Mouse (Mus musculus) heart, adult 11 months (tissue): ENCODE results near the gene Klra17.
"Not testable (repeated sequence)": the region's sequence is repeated elsewhere in the genome, so short reads cannot be mapped to it uniquely, and the experiment has no call there.

Source experiments
- DNase-seq: peaks from one replicate; pipeline ENCODE4 v3.0.0; 2022

Gene Klra17

DNA sequence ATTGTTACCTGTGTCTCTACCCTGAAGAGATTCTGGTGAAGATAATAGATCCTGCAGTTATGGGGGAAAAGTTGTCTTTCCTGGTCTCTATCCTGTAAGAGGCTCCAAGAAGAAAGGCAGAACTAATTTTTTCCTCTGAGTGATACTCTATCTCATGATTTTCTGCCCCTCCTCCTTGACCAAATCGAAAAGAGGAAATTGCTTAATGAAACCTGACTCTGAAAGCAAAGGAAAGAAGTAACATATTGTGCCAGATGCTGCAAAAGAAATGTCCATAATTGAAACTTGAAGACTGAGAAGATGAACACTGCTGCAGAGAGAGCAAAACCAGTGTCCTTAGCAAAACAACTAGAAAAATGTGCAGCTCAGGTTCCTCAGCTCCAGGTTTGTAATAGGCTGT, at the start of gene Klra17:
TSS of gene Klra17 (minus strand) at position 124 of the 400 bp plus-strand sequence.
- no peak for DNase-seq

DNA sequence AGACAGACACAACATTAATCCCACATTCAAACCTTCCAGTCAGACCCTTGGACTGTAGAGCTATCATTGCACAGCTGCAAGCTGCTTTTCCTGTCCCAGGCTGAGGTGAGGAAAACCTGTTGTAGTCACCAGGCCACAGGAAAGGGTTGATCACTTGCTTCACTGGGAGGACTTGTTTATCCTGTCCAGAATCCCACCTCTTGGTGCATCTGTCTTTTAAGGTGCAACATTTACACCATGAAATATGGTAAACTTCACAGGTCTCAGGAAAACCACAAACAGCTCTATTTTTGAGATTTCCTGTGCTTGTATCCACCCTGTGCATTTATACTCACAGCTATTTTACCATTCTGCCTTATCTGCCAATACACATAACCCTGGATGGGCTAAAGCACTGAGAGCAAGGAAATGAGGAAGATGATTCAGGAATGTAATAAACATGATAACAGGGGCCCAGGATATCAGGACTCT, 41.0 kb upstream of the Klra17 start, which contains the start of gene Klra5:
TSS of gene Klra5 (minus strand) at position 175 of the 471 bp plus-strand sequence.
- DNase-seq, result not testable (repeated sequence)

DNA sequence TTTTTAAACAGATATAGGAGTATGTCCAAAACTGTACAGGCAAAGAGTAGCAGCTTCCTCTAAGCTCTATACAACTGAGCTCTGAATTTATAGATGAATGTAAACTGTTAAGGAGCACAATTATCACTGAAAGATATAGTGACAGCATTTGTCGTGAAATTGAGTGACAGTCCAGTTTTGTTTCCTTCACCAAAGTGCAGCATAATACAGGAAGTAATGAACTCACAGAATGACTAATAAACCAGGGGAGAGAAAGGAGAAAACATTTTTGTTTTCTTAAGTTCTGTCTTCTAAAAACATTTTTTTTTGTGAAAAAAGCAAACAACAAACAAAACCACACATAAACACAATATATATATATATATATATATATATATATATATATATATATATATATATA, 40.5 kb upstream of the Klra17 start:
- DNase-seq, result no peak

DNA sequence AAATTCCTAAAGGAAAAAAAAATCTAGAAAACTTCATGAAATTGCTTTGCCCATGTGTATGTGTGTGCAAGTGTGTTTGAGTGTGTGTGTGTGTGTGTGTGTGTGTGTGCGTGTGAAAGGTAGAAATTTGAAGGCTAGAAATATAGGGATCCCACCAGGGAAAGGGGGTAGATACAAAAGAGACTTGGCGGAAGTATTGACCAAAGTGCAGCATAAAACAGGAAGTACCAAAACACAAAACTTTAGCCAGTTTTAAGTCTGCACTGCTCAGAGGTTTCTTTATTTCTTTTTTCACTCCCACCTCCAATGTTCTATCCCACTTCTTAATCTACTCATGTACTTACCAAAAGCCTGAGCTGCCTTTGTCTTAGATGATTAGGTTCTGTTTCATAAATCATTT, 6.1 kb upstream of the Klra17 start:
- no peak for DNase-seq

DNA sequence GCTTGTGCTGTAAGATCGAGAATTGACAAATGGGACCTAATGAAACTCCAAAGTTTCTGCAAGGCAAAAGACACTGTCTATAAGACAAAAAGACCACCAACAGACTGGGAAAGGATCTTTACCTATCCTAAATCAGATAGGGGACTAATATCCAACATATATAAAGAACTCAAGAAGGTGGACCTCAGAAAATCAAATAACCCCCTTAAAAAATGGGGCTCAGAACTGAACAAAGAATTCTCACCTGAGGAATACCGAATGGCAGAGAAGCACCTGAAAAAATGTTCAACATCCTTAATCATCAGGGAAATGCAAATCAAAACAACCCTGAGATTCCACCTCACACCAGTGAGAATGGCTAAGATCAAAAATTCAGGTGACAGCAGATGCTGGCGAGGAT, 14.1 kb downstream of the Klra17 start, which contains the start of gene Gm17631:
TSS of gene Gm17631 (plus strand) at position 301 of the 400 bp plus-strand sequence.
- not testable (repeated sequence) for DNase-seq

DNA sequence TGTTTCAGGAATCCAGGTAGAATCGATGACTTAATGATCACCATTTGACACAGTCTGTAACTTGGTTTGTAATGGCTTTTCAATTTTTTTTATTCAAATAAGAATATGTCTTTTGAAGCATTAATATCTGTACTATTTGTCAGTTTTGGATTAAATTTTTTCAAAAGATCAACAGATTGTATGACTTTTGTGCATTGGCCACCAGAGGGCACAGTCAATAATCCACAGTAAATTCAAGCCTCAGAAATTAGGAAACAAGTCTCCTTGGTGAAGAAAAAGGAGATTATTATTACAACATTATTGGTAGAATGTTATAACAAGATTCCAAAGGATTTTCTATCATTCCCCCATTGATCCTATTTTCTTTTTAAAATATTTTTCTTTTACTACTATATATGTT, 50.9 kb downstream of the Klra17 start:
- DNase-seq, result no peak

DNA sequence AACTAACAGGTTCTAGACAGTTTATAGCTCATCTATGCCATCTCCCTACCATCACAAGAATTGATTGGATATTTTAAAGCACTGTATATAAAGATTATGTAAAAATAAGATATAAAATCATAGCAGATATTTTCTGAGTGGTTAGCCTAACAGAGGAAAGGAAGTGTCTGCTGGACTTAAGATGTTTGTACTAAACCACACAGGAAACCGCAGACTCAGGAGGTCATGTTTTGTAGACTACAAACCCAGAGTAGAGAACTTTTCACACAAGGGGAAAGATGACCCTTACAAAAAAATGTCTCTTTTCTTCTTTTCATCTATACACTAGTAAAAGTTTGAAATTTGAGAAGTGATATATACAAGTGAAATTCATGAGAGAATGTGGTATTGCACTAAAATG, 52.5 kb downstream of the Klra17 start:
- no peak for DNase-seq

DNA sequence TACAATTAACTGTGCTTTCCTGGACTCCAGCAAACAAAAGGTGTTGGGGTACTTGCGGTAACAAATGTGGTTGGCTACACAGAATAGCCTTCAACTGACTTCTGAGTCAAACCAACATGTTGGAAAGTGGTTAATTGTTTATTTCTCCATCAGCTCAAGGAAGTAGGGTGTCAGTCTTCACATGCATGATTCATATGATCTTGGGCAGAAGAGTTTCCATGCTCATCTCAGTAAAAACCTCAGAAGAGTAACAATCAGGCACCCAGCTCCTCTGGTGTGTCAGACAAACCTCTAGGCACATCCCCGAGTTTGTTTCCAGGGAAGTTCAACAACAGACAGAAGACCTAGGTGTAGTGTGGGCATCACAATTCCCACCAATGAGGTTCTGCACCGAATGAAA, 58.7 kb downstream of the Klra17 start:
- no peak for DNase-seq

DNA sequence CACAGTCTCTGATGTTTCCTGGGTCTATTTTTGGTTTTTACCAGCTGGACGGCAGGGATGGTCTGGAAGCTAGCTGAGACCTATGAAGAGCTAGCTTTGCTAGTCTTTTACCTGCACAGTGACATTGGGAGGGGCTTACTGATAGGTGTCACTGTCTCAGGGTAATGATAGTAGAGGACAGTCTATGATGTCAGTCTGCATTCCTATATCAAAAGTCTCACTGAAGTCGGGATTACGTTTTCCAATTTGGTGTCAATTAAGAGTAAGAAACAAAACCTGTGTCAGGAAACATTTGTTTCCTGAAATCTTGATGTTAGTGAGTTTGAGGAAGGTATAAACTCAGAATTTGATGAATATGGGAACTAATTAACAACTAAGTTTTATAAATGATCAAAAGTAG, 92.3 kb downstream of the Klra17 start, which contains the start of gene Gm156:
TSS of gene Gm156 (minus strand) at position 101 of the 400 bp plus-strand sequence.
- DNase-seq, result not testable (repeated sequence)
